Mouse (Mus musculus) CH12.LX (cell line): ENCODE results near the gene Bloc1s1. TPM values are rescaled to one million over a fixed set of nuclear protein-coding genes. Genes with fewer than 3 reads are reported as not detected.

Experiments
- DNase-seq: peaks from one replicate; pipeline ENCODE4 v3.0.0-alpha.2; 2013; ENCODE audit errors: extremely low read depth
- H3K27ac ChIP-seq: 2 replicates; pipeline ENCODE4 v1.5.1; 2012; ENCODE audit warnings: low read depth, mild to moderate bottlenecking, control low read depth, moderate library complexity; ENCODE audit not compliant: insufficient read depth
- H3K27me3 ChIP-seq: replicated peaks from 2 replicates; pipeline ENCODE3; 2012; ENCODE audit warnings: inconsistent platforms
- H3K36me3 ChIP-seq, 2 experiments: replicated peaks in 1 of 2; 2 replicates each; pipeline versions ENCODE3 to v1.6.1; 2012; ENCODE audit warnings: inconsistent platforms in 1 of 2, low read length in 1 of 2, mild to moderate bottlenecking in 1 of 2, mixed read lengths in 1 of 2, moderate library complexity in 1 of 2; ENCODE audit not compliant: control insufficient read depth in 1 of 2, insufficient read depth in 1 of 2
- H3K4me1 ChIP-seq, 2 experiments: 2 replicates each; pipeline ENCODE4 v1.6.1; 2012; ENCODE audit warnings: inconsistent platforms in 1 of 2, moderate library complexity in 1 of 2; ENCODE audit not compliant: insufficient read depth in 2 of 2, control insufficient read depth in 1 of 2
- H3K4me2 ChIP-seq: 2 replicates; pipeline ENCODE4 v1.6.1; 2012; ENCODE audit warnings: low read depth, mild to moderate bottlenecking, control low read depth; ENCODE audit not compliant: poor library complexity, insufficient read depth, severe bottlenecking
- H3K4me3 ChIP-seq, 3 experiments: fragments of 150-350 bp in 1 of 3; sonication (generic) in 1 of 3; replicated peaks in 1 of 3; 2 replicates each; pipeline versions ENCODE3 to v1.5.1; 2011 to 2012; ENCODE audit warnings: low read depth in 2 of 3, low read length in 2 of 3, mild to moderate bottlenecking in 2 of 3, moderate library complexity in 2 of 3, control low read depth in 1 of 3, improper control_type of control experiment in 1 of 3, inconsistent platforms in 1 of 3, mixed read lengths in 1 of 3; ENCODE audit not compliant: poor library complexity in 1 of 3
- H3K79me2 ChIP-seq: replicated peaks from 2 replicates; pipeline ENCODE4 v1.6.1; 2012; ENCODE audit warnings: mild to moderate bottlenecking, moderate library complexity; ENCODE audit not compliant: control insufficient read depth, poor library complexity, insufficient read depth, severe bottlenecking; ENCODE audit errors: extremely low read depth
- H3K9ac ChIP-seq: 2 replicates; pipeline ENCODE4 v1.6.1; 2012; ENCODE audit warnings: low read depth, mild to moderate bottlenecking, control low read depth, moderate library complexity; ENCODE audit not compliant: insufficient read depth
- H3K9me3 ChIP-seq: replicated peaks from 2 replicates; pipeline ENCODE3; 2012; ENCODE audit warnings: low read length, inconsistent platforms, mixed read lengths
- CHD1 ChIP-seq: IDR thresholded peaks from 2 replicates; pipeline ENCODE4 v1.6.1; 2012; ENCODE audit warnings: low read depth, low read length, improper control_type of control experiment, inconsistent platforms
- CHD2 ChIP-seq: IDR thresholded peaks from 2 replicates; pipeline ENCODE4 v1.6.1; 2011; ENCODE audit warnings: low read length, improper control_type of control experiment
- CTCF ChIP-seq, 2 experiments: IDR thresholded peaks in 1 of 2; conservative IDR thresholded peaks in 1 of 2; 2 replicates each; pipeline ENCODE4 v1.5.1; 2011 to 2012; ENCODE audit warnings: low read depth in 2 of 2, low read length in 2 of 2, improper control_type of control experiment in 1 of 2, inconsistent platforms in 1 of 2, mild to moderate bottlenecking in 1 of 2, moderate library complexity in 1 of 2
- E2F4 ChIP-seq: IDR thresholded peaks from 2 replicates; pipeline ENCODE4 v1.6.1; 2011; ENCODE audit warnings: low read depth, low read length, improper control_type of control experiment; ENCODE audit not compliant: insufficient replicate concordance
- ETS1 ChIP-seq: conservative IDR thresholded peaks from 2 replicates; pipeline ENCODE4 v1.6.1; 2012; ENCODE audit warnings: low read depth, mild to moderate bottlenecking, inconsistent platforms, low read length, improper control_type of control experiment, moderate library complexity
- IRF4 ChIP-seq: IDR thresholded peaks from 2 replicates; pipeline ENCODE4 v1.6.1; 2014; ENCODE audit warnings: low read depth, mild to moderate bottlenecking, inconsistent platforms, low read length, improper control_type of control experiment
- JUND ChIP-seq: conservative IDR thresholded peaks from 2 replicates; pipeline ENCODE4 v1.6.1; 2011; ENCODE audit warnings: low read depth, low read length, improper control_type of control experiment
- KAT2A ChIP-seq: IDR thresholded peaks from 2 replicates; pipeline ENCODE4 v1.6.1; 2012; ENCODE audit warnings: low read length, improper control_type of control experiment, inconsistent platforms; ENCODE audit not compliant: insufficient replicate concordance
- MAFK ChIP-seq: IDR thresholded peaks from 2 replicates; pipeline ENCODE4 v1.6.1; 2011; ENCODE audit warnings: low read length, improper control_type of control experiment; ENCODE audit not compliant: insufficient replicate concordance
- MAX ChIP-seq: IDR thresholded peaks from 2 replicates; pipeline ENCODE4 v1.6.1; 2011; ENCODE audit warnings: low read length, improper control_type of control experiment
- MAZ ChIP-seq: IDR thresholded peaks from 2 replicates; pipeline ENCODE4 v1.6.1; 2012; ENCODE audit warnings: low read depth, mild to moderate bottlenecking, inconsistent platforms, low read length, improper control_type of control experiment, moderate library complexity
- MEF2A ChIP-seq: IDR thresholded peaks from 2 replicates; pipeline ENCODE4 v1.6.1; 2014; ENCODE audit warnings: low read depth, mild to moderate bottlenecking, inconsistent platforms, low read length, improper control_type of control experiment, borderline replicate concordance
- MXI1 ChIP-seq: IDR thresholded peaks from 2 replicates; pipeline ENCODE4 v1.6.1; 2011; ENCODE audit warnings: mild to moderate bottlenecking, low read depth, low read length, improper control_type of control experiment
- MYC ChIP-seq: IDR thresholded peaks from 2 replicates; pipeline ENCODE4 v1.6.1; 2011; ENCODE audit warnings: low read depth, mild to moderate bottlenecking, improper control_type of control experiment, low read length
- NELFE ChIP-seq: IDR thresholded peaks from 2 replicates; pipeline ENCODE4 v1.6.1; 2011; ENCODE audit warnings: low read depth, low read length, improper control_type of control experiment
- NRF1 ChIP-seq: IDR thresholded peaks from 2 replicates; pipeline ENCODE4 v1.6.1; 2014; ENCODE audit warnings: low read depth, mild to moderate bottlenecking, inconsistent platforms, low read length, improper control_type of control experiment, moderate library complexity
- POLR2AphosphoS2 ChIP-seq: IDR thresholded peaks from 2 replicates; pipeline ENCODE4 v1.6.1; 2011; ENCODE audit warnings: low read depth, low read length, improper control_type of control experiment
- SMC3 ChIP-seq: IDR thresholded peaks from 2 replicates; pipeline ENCODE4 v1.6.1; 2011; ENCODE audit warnings: low read depth, low read length, improper control_type of control experiment
- TBP ChIP-seq: conservative IDR thresholded peaks from 2 replicates; pipeline ENCODE4 v1.6.1; 2011; ENCODE audit warnings: low read depth, low read length, improper control_type of control experiment
- ZC3H11A ChIP-seq: IDR thresholded peaks from 2 replicates; pipeline ENCODE4 v1.6.1; 2012; ENCODE audit warnings: low read depth, mild to moderate bottlenecking, inconsistent platforms, low read length, improper control_type of control experiment
- ZMIZ1 ChIP-seq: IDR thresholded peaks from 2 replicates; pipeline ENCODE4 v1.6.1; 2012; ENCODE audit warnings: low read depth, mild to moderate bottlenecking, inconsistent platforms, low read length, improper control_type of control experiment
- dilution Hi-C: fragments of 300-500 bp; cut with MboI; formaldehyde crosslinking; loops from 2 replicates; pipeline ENCODE4 v1.14.3; 2020; ENCODE audit warnings: low sequenced_read_pairs; ENCODE audit not compliant: extremely low pct_unique_long_range_greater_than_20kb, extremely low pct_ligation_motif_present
- in situ Hi-C: fragments of 300-500 bp; cut with MboI; formaldehyde crosslinking; loops from 3 replicates; pipeline ENCODE4 v1.14.3; 2019; ENCODE audit warnings: low sequenced_read_pairs, low pct_ligation_motif_present, low pct_unique_long_range_greater_than_20kb, mixed read lengths
- polyA plus RNA-seq: library from polyadenylated mRNA; unstranded; fragments of >175 nt; gene quantifications from 2 replicates; pipeline ENCODE4 v1.2.1, GENCODE M21; 2012; ENCODE audit warnings: low read depth; ENCODE audit not compliant: insufficient read length
- total RNA-seq, 2 experiments: library from RNA; depleted of rRNA; stranded (reverse); fragments of 300-350 nt in 1 of 2; fragments of >200 nt in 1 of 2; gene quantifications; 2 replicates each; pipeline ENCODE4 v1.2.3; 2012 to 2014

The Bloc1s1 gene
- total and polyA plus RNA-seq, 3 experiments, result 34.1 to 74.4 (median 37.1) TPM

DNA sequence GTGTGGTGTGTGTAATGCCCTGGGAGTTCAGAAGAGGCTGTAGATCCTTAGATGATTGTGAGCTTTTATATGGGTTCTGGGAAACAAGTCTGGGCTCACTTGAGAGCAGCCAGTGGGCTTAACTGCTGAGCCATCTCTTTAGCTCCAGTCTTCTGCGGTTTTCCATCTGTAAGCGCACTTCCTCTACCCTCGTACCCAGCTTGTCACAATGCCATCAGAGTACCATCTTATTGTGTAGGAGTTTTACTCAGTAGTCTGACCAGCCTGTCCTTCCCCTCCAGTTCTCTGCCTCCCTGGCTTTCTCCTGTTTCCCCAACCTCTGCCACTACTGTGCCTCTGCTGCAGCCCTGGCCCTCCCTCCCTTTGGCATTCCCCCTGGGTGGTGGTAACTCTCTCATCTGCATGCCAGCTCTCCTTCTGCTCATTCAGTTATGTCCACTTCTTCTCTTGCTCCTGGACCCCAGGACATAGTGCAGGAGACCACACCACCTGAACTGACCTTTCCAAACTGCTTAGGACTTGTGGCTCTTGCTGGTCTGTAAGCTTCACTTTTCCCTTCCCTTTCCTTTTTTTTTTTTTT lies 21.3 kb downstream of the Bloc1s1 start:
- Histone ChIP-seq H3K79me2 (no peaks in the 10 kb centered on the region), H3K4me3 (no peak overlapping the region), H3K27ac (no peak overlapping the region), H3K4me1 (peaks cover 5 to 8% of the 10 kb centered on the region in 2 experiments), H3K36me3 (no peaks in the 10 kb centered on the region), H3K4me2 (no peak overlapping the region), H3K9me3 (no peaks in the 10 kb centered on the region), H3K27me3 (no peaks in the 10 kb centered on the region), H3K9ac (no peak overlapping the region)
- DNase-seq, result no peak
- TF ChIP-seq MAX (no peak), CTCF (conservative IDR thresholded peaks at IDR 0.05 in 1 of 2, IDR thresholded peaks at IDR 0.05 in 1 of 2; ENCODE audit: low read depth in 2 of 2, low read length in 2 of 2) (no peak), E2F4 (no peak), ZMIZ1 (no peak), ETS1 (no peak), IRF4 (no peak), KAT2A (no peak), MAZ (no peak), NELFE (no peak), NRF1 (no peak)
- dilution Hi-C loops (no loop called here), in situ Hi-C loops (no loop called here)

DNA sequence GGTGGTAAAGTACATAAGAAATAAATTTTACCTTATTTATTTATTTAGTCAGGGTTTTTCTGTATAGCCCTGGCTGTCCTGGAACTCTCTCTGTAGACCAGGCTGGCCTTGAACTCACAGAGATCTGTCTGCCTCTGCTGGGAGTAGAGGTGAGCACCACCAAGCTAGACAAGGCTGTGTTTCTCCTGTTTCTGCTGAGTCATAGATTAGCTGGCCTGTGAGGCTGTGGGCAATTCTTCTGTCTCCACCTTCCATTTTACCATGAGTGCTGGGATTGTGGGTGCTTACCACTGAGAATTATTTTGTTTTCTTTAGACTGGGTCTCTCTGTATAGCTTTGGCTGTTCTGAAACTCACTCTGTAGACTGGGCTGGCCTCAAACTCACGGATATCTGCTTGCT lies 22.4 kb downstream of the Bloc1s1 start:
- no peak overlapping the region for H3K4me2 ChIP-seq
- H3K27me3 ChIP-seq, result peaks cover 5% of the 10 kb centered on the region
- in situ Hi-C loops, result no loop called here
- no peaks in the 10 kb centered on the region for H3K9me3 ChIP-seq
- H3K9ac ChIP-seq, result no peak overlapping the region
- dilution Hi-C loops, result no loop called here
- no peak overlapping the region for H3K27ac ChIP-seq
- H3K4me1 ChIP-seq, result peaks cover 5 to 8% of the 10 kb centered on the region in 2 experiments
- DNase-seq, result no peak
- H3K36me3 ChIP-seq, result no peaks in the 10 kb centered on the region
- H3K4me3 ChIP-seq, result no peak overlapping the region
- no peaks in the 10 kb centered on the region for H3K79me2 ChIP-seq
- TF ChIP-seq MXI1, result no peak
- TF ChIP-seq POLR2AphosphoS2, result no peak
- TF ChIP-seq SMC3, result no peak
- TF ChIP-seq MEF2A, result no peak
- TF ChIP-seq ZC3H11A, result no peak
- no peak for TF ChIP-seq CHD1
- TF ChIP-seq MAX, result no peak
- TF ChIP-seq MYC, result no peak
- no peak for TF ChIP-seq MAZ
- no peak for TF ChIP-seq TBP
- TF ChIP-seq E2F4, result no peak
- TF ChIP-seq CHD2, result no peak
- no peak for TF ChIP-seq JUND
- no peak for TF ChIP-seq MAFK
- TF ChIP-seq NELFE, result no peak
